Mouse (Mus musculus): ENCODE data around the gene Ntf3. TPM values are rescaled to one million over a fixed set of nuclear protein-coding genes. Genes with fewer than 3 reads are reported as not detected.
A peak's percentile ranks its signal among the peaks of the same experiment; 100 is the strongest.

Ntf3 gene
- polyA plus RNA-seq (2014; fragmentation: Nextera tagmentation; extraction: Ambion mirVana): 9.8 and 9.9 TPM in 2 replicates

DNA sequence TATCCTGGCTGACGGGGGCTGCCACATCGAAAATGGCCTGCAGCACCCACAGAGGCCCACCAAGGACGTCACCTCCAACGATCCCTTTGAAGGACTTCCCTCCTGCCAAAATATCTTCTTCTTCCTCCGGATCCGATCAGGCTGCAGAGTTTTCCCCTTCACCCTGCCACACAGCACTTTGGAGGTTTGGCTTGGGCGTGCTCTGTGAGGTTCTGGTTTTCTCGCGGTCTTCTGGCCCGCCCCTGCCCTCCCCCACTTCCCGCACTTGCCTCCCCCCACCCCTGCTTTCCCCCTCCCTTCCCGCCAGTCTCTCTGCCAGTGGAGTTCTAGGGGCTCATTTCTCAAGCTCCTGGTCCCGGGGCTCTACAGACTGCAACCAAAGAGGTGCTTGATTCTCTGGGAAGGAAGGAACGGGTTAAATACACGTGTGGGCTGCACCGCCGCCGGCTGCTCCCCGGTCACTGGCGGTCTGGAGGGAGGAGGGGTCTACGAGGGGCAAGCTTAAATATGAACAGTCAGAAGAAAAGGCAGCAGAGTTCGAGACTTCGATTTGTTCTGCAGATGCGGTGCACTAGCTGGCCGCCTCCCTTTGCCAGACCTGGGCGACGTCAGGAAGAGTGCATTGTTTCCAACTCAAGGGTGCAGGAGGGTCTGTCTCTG, at the start of gene Ntf3:
Gene Ntf3 (minus strand): TSS at position 363 of the 660 bp plus-strand sequence.
- Histone ChIP-seq H3K9me3 (ENCODE audit: control insufficient read depth, low read length) (no peaks in the 10 kb centered on the region), H3K4me3 (ENCODE audit: low read depth, low read length) (peak within 1 kb of the TSS; percentile 25), H3K4me1 (ENCODE audit: control insufficient read depth, insufficient read depth, low read length) (peaks cover 12% of the 10 kb centered on the region; the same call in 1 of the 2 replicates), H3K36me3 (ENCODE audit: control insufficient read depth, insufficient read depth, low read length) (no peaks in the 10 kb centered on the region), H3K4me2 (ENCODE audit: low read depth) (peak within 1 kb of the TSS; percentile 42), H3K27me3 (ENCODE audit: control insufficient read depth, insufficient read depth, low read length) (peaks cover 47% of the 10 kb centered on the region), H3K9ac (ENCODE audit: low read length) (peak within 1 kb of the TSS; percentile 26), H3K27ac (ENCODE audit: low read depth, low read length) (no peak within 1 kb of the TSS)
- WGBS: under 1% methylated on average over 27 of the region's 27 CpGs
- no peak for ATAC-seq (ENCODE audit: insufficient read depth, low FRiP score, low TSS enrichment)
- peak; percentile 67 for DNase-seq (ENCODE audit: low spot score)

DNA sequence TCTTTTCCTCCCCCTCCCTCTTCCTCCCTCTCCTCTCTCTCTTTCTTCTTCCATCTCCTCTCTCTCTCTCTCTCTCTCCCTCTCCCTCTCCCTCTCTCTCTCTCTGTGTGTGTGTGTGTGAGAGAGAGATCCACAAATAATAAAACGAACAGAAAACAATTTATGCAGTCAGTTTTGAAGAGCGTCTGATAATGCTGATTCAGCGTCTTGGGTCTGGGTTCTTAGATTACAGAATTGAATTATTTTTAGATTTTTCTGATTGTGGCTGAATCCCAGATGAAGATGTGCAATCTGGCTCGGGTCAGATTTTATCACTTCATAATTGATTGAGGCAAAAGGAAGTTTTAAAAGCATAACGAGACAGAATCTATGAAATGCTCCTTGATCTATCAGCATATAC, 46.6 kb upstream of the Ntf3 start:
- Histone ChIP-seq H3K4me3 (ENCODE audit: low read depth, low read length) (no peak overlapping the region), H3K36me3 (ENCODE audit: control insufficient read depth, insufficient read depth, low read length) (no peaks in the 10 kb centered on the region), H3K4me1 (ENCODE audit: control insufficient read depth, insufficient read depth, low read length) (no peaks in the 10 kb centered on the region), H3K27me3 (ENCODE audit: control insufficient read depth, insufficient read depth, low read length) (no peaks in the 10 kb centered on the region), H3K9ac (ENCODE audit: low read length) (no peak overlapping the region), H3K4me2 (ENCODE audit: low read depth) (no peak overlapping the region), H3K27ac (ENCODE audit: low read depth, low read length) (no peak overlapping the region), H3K9me3 (ENCODE audit: control insufficient read depth, low read length) (no peaks in the 10 kb centered on the region)
- DNase-seq (ENCODE audit: low spot score) (no peak), ATAC-seq (ENCODE audit: insufficient read depth, low FRiP score, low TSS enrichment) (no peak)
- 86% methylated on average over 5 of the region's 5 CpGs for WGBS

DNA sequence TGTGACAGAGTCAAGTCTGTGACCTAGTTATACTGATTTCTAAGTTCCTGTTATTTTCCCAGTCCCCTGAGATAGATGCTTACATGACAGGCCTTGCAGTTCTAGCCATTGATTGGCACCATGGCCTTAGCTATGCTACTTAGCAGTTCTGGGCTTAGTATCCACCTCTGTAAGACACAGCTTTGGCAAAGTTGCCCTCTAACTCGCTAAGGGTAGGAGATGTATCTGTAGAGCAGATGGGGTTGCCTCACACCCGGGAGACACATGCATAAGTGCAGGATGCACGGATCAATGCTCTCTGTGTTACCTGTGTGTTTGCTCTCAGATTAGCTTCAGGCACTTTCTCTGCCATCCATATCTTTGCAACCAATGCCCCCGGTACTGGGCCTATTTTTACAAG, 36.7 kb upstream of the Ntf3 start:
- no peaks in the 10 kb centered on the region for H3K36me3 ChIP-seq (ENCODE audit: control insufficient read depth, insufficient read depth, low read length)
- ATAC-seq (ENCODE audit: insufficient read depth, low FRiP score, low TSS enrichment) (no peak), DNase-seq (ENCODE audit: low spot score) (no peak)
- no peak overlapping the region for H3K4me2 ChIP-seq (ENCODE audit: low read depth)
- H3K9ac ChIP-seq (ENCODE audit: low read length): no peak overlapping the region
- H3K4me3 ChIP-seq (ENCODE audit: low read depth, low read length): no peak overlapping the region
- no peaks in the 10 kb centered on the region for H3K27me3 ChIP-seq (ENCODE audit: control insufficient read depth, insufficient read depth, low read length)
- H3K27ac ChIP-seq (ENCODE audit: low read depth, low read length): no peak overlapping the region
- H3K9me3 ChIP-seq (ENCODE audit: control insufficient read depth, low read length): no peaks in the 10 kb centered on the region
- WGBS: 81% methylated on average over 4 of the region's 4 CpGs
- no peaks in the 10 kb centered on the region for H3K4me1 ChIP-seq (ENCODE audit: control insufficient read depth, insufficient read depth, low read length)

DNA sequence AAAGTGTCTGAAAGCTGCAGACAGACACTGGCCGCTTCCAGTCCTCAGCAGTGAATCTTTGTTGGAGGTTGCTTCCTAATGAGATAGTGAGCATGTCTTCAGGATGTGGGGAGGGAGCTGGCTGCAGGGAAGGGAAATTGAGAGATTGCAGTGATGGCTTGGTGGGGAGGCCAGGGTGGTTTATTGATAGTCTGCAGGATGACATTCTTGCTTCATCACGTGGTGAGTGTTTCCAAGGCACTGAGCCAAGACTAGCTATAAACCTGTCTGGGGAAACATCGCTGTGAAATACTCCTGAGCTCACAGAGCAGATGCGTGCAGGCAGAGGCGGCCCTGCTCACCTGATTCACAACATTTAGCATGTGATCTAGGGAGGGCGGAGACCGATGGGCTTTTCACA, 36.2 kb upstream of the Ntf3 start:
- no peak for ATAC-seq (ENCODE audit: insufficient read depth, low FRiP score, low TSS enrichment)
- no peak overlapping the region for H3K4me2 ChIP-seq (ENCODE audit: low read depth)
- no peaks in the 10 kb centered on the region for H3K9me3 ChIP-seq (ENCODE audit: control insufficient read depth, low read length)
- 62% methylated on average over 7 of the region's 7 CpGs for WGBS
- no peaks in the 10 kb centered on the region for H3K27me3 ChIP-seq (ENCODE audit: control insufficient read depth, insufficient read depth, low read length)
- H3K4me1 ChIP-seq (ENCODE audit: control insufficient read depth, insufficient read depth, low read length): no peaks in the 10 kb centered on the region
- no peak overlapping the region for H3K9ac ChIP-seq (ENCODE audit: low read length)
- no peaks in the 10 kb centered on the region for H3K36me3 ChIP-seq (ENCODE audit: control insufficient read depth, insufficient read depth, low read length)
- H3K27ac ChIP-seq (ENCODE audit: low read depth, low read length): no peak overlapping the region
- no peak for DNase-seq (ENCODE audit: low spot score)
- no peak overlapping the region for H3K4me3 ChIP-seq (ENCODE audit: low read depth, low read length)

DNA sequence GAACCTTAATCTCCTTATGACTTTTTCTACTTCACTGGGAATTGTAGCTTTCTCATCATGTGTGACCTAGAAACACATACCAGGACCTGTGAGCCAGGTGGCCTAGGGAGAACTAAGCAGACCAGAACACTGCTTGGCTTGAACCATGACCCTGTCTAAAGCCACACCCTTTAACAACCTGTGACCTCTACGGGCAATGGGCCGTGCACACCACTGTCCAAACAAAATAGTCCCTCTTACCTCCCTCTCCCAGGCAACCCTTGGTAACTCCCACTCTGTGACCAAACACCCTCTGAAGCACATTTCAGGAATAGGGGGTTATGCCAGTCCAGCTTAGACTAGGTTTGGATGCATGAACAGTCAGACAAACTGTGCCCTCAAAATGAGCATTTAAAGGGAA, 35.0 kb upstream of the Ntf3 start:
- whole genome bisulfite sequencing: 78% methylated on average over 2 of the region's 2 CpGs
- no peaks in the 10 kb centered on the region for H3K36me3 ChIP-seq (ENCODE audit: control insufficient read depth, insufficient read depth, low read length)
- H3K9ac ChIP-seq (ENCODE audit: low read length): no peak overlapping the region
- no peaks in the 10 kb centered on the region for H3K4me1 ChIP-seq (ENCODE audit: control insufficient read depth, insufficient read depth, low read length)
- no peak overlapping the region for H3K4me3 ChIP-seq (ENCODE audit: low read depth, low read length)
- H3K27ac ChIP-seq (ENCODE audit: low read depth, low read length): no peak overlapping the region
- ATAC-seq (ENCODE audit: insufficient read depth, low FRiP score, low TSS enrichment) (no peak), DNase-seq (ENCODE audit: low spot score) (no peak)
- H3K4me2 ChIP-seq (ENCODE audit: low read depth): no peak overlapping the region
- H3K27me3 ChIP-seq (ENCODE audit: control insufficient read depth, insufficient read depth, low read length): no peaks in the 10 kb centered on the region
- no peaks in the 10 kb centered on the region for H3K9me3 ChIP-seq (ENCODE audit: control insufficient read depth, low read length)

DNA sequence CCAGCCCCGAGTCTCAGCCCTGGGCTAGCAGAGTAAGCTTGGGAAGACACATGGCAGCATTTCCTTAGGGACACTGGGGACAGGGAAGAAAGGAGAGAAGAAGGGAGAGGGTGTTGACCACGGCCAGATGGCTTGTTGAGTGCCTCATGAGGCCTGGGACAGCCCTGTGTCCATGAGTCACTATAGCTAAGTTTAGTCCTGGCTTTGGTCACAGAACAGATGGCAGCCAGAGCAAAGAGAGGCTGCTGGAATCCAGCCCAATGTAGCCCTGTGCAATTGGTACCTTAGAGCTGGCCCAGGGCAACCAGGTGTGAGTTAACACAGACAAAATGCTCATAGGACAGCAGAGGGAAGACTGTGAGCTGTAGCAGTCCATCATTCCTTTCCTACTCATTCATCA, 33.2 kb upstream of the Ntf3 start:
- Histone ChIP-seq H3K4me3 (ENCODE audit: low read depth, low read length) (no peak overlapping the region), H3K9ac (ENCODE audit: low read length) (no peak overlapping the region), H3K27ac (ENCODE audit: low read depth, low read length) (no peak overlapping the region), H3K4me2 (ENCODE audit: low read depth) (no peak overlapping the region), H3K27me3 (ENCODE audit: control insufficient read depth, insufficient read depth, low read length) (no peaks in the 10 kb centered on the region), H3K36me3 (ENCODE audit: control insufficient read depth, insufficient read depth, low read length) (no peaks in the 10 kb centered on the region), H3K9me3 (ENCODE audit: control insufficient read depth, low read length) (no peaks in the 10 kb centered on the region), H3K4me1 (ENCODE audit: control insufficient read depth, insufficient read depth, low read length) (no peaks in the 10 kb centered on the region)
- DNase-seq (ENCODE audit: low spot score) (no peak), ATAC-seq (ENCODE audit: insufficient read depth, low FRiP score, low TSS enrichment) (no peak)
- 74% methylated on average over 2 of the region's 2 CpGs for WGBS

DNA sequence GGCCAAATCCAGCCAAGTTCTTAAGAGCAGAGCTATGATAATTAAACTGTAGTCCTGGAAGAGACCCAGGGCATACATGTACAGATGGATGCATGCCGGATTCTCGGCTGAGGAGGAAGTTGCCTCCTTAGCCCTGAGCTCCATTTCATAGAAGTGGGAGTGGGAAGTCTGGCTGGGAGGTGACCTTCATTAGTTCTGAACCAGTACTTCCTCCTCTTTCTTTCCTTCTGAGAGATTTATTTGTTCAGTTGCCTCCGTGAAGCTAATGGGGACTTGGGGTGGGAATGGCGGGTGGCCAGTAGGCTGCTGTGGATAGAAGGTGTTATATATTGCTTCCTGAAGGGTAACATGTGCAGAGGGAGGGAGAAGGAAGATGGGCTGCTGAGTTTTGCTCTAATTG, 28.1 kb upstream of the Ntf3 start:
- ATAC-seq (ENCODE audit: insufficient read depth, low FRiP score, low TSS enrichment) (no peak), DNase-seq (ENCODE audit: low spot score) (no peak)
- Histone ChIP-seq H3K4me1 (ENCODE audit: control insufficient read depth, insufficient read depth, low read length) (no peaks in the 10 kb centered on the region), H3K27me3 (ENCODE audit: control insufficient read depth, insufficient read depth, low read length) (no peaks in the 10 kb centered on the region), H3K9ac (ENCODE audit: low read length) (no peak overlapping the region), H3K9me3 (ENCODE audit: control insufficient read depth, low read length) (no peaks in the 10 kb centered on the region), H3K36me3 (ENCODE audit: control insufficient read depth, insufficient read depth, low read length) (no peaks in the 10 kb centered on the region), H3K4me2 (ENCODE audit: low read depth) (no peak overlapping the region), H3K4me3 (ENCODE audit: low read depth, low read length) (no peak overlapping the region), H3K27ac (ENCODE audit: low read depth, low read length) (no peak overlapping the region)
- 75% methylated on average over 4 of the region's 4 CpGs for WGBS

DNA sequence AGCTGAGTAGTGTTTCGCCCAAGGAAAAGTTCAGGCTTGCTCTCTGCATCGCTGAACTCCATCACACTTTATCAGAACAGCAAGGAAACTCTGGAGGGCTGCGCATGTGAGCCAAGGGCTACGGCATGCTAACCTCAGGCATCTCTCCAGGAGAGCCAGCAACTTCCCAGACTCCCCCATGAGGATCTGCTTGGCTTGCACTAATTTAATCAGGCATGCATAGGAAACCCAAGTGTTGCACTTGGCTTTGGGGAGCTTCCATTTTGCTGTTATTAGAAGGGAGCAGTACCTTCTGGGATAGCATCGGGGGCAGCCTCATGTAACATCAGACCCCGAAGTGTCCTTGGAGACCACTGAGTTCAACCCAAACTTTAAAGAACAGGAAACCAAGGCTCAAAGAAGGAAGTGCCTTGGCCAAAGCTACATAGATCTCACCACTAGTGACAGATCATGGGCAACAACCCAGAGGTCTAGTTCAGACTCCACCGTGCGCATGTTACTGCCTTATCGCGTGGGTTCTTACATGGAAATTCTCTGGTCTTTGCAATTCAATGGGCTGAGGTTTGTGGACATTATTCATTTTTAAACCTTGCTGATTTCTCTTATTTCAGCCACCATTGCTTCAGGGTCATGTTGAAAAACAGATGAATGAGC, 23.6 kb upstream of the Ntf3 start:
- no peak overlapping the region for H3K4me2 ChIP-seq (ENCODE audit: low read depth)
- DNase-seq (ENCODE audit: low spot score): no peak
- H3K27me3 ChIP-seq (ENCODE audit: control insufficient read depth, insufficient read depth, low read length): no peaks in the 10 kb centered on the region
- no peaks in the 10 kb centered on the region for H3K36me3 ChIP-seq (ENCODE audit: control insufficient read depth, insufficient read depth, low read length)
- no peaks in the 10 kb centered on the region for H3K9me3 ChIP-seq (ENCODE audit: control insufficient read depth, low read length)
- H3K4me1 ChIP-seq (ENCODE audit: control insufficient read depth, insufficient read depth, low read length): no peaks in the 10 kb centered on the region
- ATAC-seq (ENCODE audit: insufficient read depth, low FRiP score, low TSS enrichment): no peak
- H3K27ac ChIP-seq (ENCODE audit: low read depth, low read length): no peak overlapping the region
- WGBS: 92% methylated on average over 10 of the region's 10 CpGs
- H3K4me3 ChIP-seq (ENCODE audit: low read depth, low read length): no peak overlapping the region
- no peak overlapping the region for H3K9ac ChIP-seq (ENCODE audit: low read length)

DNA sequence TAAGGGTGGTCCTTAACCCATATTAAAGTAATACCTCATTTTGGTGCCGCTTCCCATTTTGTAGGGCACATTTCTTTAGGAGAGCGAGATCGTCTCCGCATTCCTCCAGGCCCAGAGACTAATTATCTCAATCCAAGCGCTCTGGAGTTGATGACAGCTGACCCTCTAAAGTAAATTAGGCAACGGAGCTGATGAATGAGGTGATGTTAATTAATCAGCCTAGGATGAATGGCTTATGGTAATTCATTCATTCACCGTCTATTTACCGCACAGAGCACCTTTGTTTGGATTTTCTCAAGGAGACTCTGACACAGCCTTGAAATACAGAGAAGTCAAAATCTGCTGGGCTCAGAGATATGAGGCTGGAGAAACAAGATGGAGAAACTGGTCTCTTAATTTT, 20.7 kb upstream of the Ntf3 start:
- Histone ChIP-seq H3K36me3 (ENCODE audit: control insufficient read depth, insufficient read depth, low read length) (no peaks in the 10 kb centered on the region), H3K4me2 (ENCODE audit: low read depth) (no peak overlapping the region), H3K9ac (ENCODE audit: low read length) (no peak overlapping the region), H3K27ac (ENCODE audit: low read depth, low read length) (no peak overlapping the region), H3K4me3 (ENCODE audit: low read depth, low read length) (no peak overlapping the region), H3K4me1 (ENCODE audit: control insufficient read depth, insufficient read depth, low read length) (no peaks in the 10 kb centered on the region), H3K9me3 (ENCODE audit: control insufficient read depth, low read length) (no peaks in the 10 kb centered on the region), H3K27me3 (ENCODE audit: control insufficient read depth, insufficient read depth, low read length) (no peaks in the 10 kb centered on the region)
- DNase-seq (ENCODE audit: low spot score) (no peak), ATAC-seq (ENCODE audit: insufficient read depth, low FRiP score, low TSS enrichment) (no peak)
- 65% methylated on average over 8 of the region's 8 CpGs for WGBS
